Mouse (Mus musculus) MEL (cell line): ENCODE results near the gene Eif2b1. TPM values are rescaled to one million over a fixed set of nuclear protein-coding genes. Genes with fewer than 3 reads are reported as not detected.

ENCODE experiments used
- DNase-seq: peaks from one replicate; pipeline ENCODE4 v3.0.0; 2011; ENCODE audit warnings: low read depth, low spot score
- H3K27ac ChIP-seq: 2 replicates; pipeline ENCODE4 v1.5.1; 2012; ENCODE audit warnings: low read depth, mild to moderate bottlenecking, control low read depth, low read length, moderate library complexity; ENCODE audit not compliant: control insufficient read depth
- H3K27me3 ChIP-seq, 2 experiments: fragments of 150-350 bp in 1 of 2; sonication (generic) in 1 of 2; 2 replicates each; pipeline ENCODE4 v1.6.1; 2012; ENCODE audit warnings: low read length in 2 of 2, mild to moderate bottlenecking in 2 of 2, improper control_type of control experiment in 1 of 2, moderate library complexity in 1 of 2; ENCODE audit not compliant: insufficient read depth in 2 of 2, control insufficient read depth in 1 of 2
- H3K36me3 ChIP-seq, 2 experiments: 2 replicates each; pipeline ENCODE4 v1.6.1; 2012 to 2014; ENCODE audit warnings: low read length in 2 of 2, improper control_type of control experiment in 1 of 2, inconsistent platforms in 1 of 2, mild to moderate bottlenecking in 1 of 2; ENCODE audit not compliant: insufficient read depth in 2 of 2, control insufficient read depth in 1 of 2
- H3K4me1 ChIP-seq, 2 experiments: fragments of 150-350 bp in 1 of 2; sonication (generic) in 1 of 2; 2 replicates each; pipeline ENCODE4 v1.6.1; 2012; ENCODE audit warnings: low read length in 2 of 2, improper control_type of control experiment in 1 of 2, mild to moderate bottlenecking in 1 of 2; ENCODE audit not compliant: insufficient read depth in 2 of 2, control insufficient read depth in 1 of 2
- H3K4me3 ChIP-seq, 2 experiments: fragments of 150-350 bp in 1 of 2; sonication (generic) in 1 of 2; 2 replicates each; pipeline ENCODE4 v1.5.1; 2012; ENCODE audit warnings: low read depth in 2 of 2, low read length in 2 of 2, mild to moderate bottlenecking in 2 of 2, moderate library complexity in 2 of 2, control low read depth in 1 of 2, improper control_type of control experiment in 1 of 2; ENCODE audit not compliant: control insufficient read depth in 1 of 2, insufficient read depth in 1 of 2
- H3K79me2 ChIP-seq: 2 replicates; pipeline ENCODE4 v1.6.1; 2012; ENCODE audit warnings: mild to moderate bottlenecking, low read length, moderate library complexity; ENCODE audit not compliant: control insufficient read depth, poor library complexity, insufficient read depth
- H3K9ac ChIP-seq: 2 replicates; pipeline ENCODE4 v1.6.1; 2012; ENCODE audit warnings: low read depth, mild to moderate bottlenecking, control low read depth, low read length, moderate library complexity; ENCODE audit not compliant: control insufficient read depth, poor library complexity, severe bottlenecking
- H3K9me3 ChIP-seq: fragments of 150-350 bp; sonication (generic); replicated peaks from 2 replicates; pipeline ENCODE4 v1.6.1; 2012; ENCODE audit warnings: mild to moderate bottlenecking, low read length, improper control_type of control experiment, moderate library complexity; ENCODE audit not compliant: insufficient read depth
- BHLHE40 ChIP-seq: IDR thresholded peaks from 2 replicates; pipeline ENCODE4 v1.6.1; 2012; ENCODE audit warnings: low read depth, mild to moderate bottlenecking, inconsistent platforms, low read length, improper control_type of control experiment, borderline replicate concordance
- CHD2 ChIP-seq: IDR thresholded peaks from 2 replicates; pipeline ENCODE4 v1.6.1; 2011; ENCODE audit warnings: low read length, improper control_type of control experiment
- CTCF ChIP-seq, 3 experiments: IDR thresholded peaks in 2 of 3; conservative IDR thresholded peaks in 1 of 3; 2 replicates each; pipeline ENCODE4 v1.5.1; 2011 to 2012; ENCODE audit warnings: low read length in 3 of 3, low read depth in 2 of 3, mild to moderate bottlenecking in 2 of 3, improper control_type of control experiment in 1 of 3, inconsistent platforms in 1 of 3, mixed read lengths in 1 of 3, moderate library complexity in 1 of 3; ENCODE audit not compliant: control insufficient read depth in 1 of 3, insufficient read depth in 1 of 3, poor library complexity in 1 of 3, severe bottlenecking in 1 of 3
- E2F4 ChIP-seq: IDR thresholded peaks from 2 replicates; pipeline ENCODE4 v1.6.1; 2011; ENCODE audit warnings: low read depth, low read length, improper control_type of control experiment, borderline replicate concordance
- EP300 ChIP-seq, 2 experiments: IDR thresholded peaks; 2 replicates each; pipeline ENCODE4 v1.6.1; 2011; ENCODE audit warnings: improper control_type of control experiment in 2 of 2, low read length in 2 of 2, low read depth in 1 of 2, mild to moderate bottlenecking in 1 of 2
- ETS1 ChIP-seq: IDR thresholded peaks from 2 replicates; pipeline ENCODE4 v1.6.1; 2012; ENCODE audit warnings: low read depth, mild to moderate bottlenecking, inconsistent platforms, low read length, improper control_type of control experiment, moderate library complexity
- GABPA ChIP-seq: IDR thresholded peaks from 2 replicates; pipeline ENCODE4 v1.6.1; 2012; ENCODE audit warnings: low read depth, mild to moderate bottlenecking, inconsistent platforms, low read length, improper control_type of control experiment, moderate library complexity
- GATA1 ChIP-seq: IDR thresholded peaks from 2 replicates; pipeline ENCODE4 v1.6.1; 2011; ENCODE audit warnings: low read depth, low read length, improper control_type of control experiment
- JUND ChIP-seq: IDR thresholded peaks from 2 replicates; pipeline ENCODE4 v1.6.1; 2011; ENCODE audit warnings: low read depth, mild to moderate bottlenecking, improper control_type of control experiment, low read length
- KAT2A ChIP-seq: conservative IDR thresholded peaks from 2 replicates; pipeline ENCODE4 v1.6.1; 2012; ENCODE audit warnings: low read depth, low read length, improper control_type of control experiment, inconsistent platforms
- MAFK ChIP-seq: IDR thresholded peaks from 2 replicates; pipeline ENCODE4 v1.6.1; 2011; ENCODE audit warnings: low read depth, mild to moderate bottlenecking, low read length, improper control_type of control experiment, borderline replicate concordance
- MAX ChIP-seq: IDR thresholded peaks from 2 replicates; pipeline ENCODE4 v1.6.1; 2011; ENCODE audit warnings: low read length, improper control_type of control experiment
- MAZ ChIP-seq: IDR thresholded peaks from 2 replicates; pipeline ENCODE4 v1.6.1; 2012; ENCODE audit warnings: low read depth, mild to moderate bottlenecking, inconsistent platforms, low read length, improper control_type of control experiment
- MEF2A ChIP-seq: IDR thresholded peaks from 2 replicates; pipeline ENCODE4 v1.6.1; 2014; ENCODE audit warnings: low read depth, mild to moderate bottlenecking, inconsistent platforms, low read length, improper control_type of control experiment; ENCODE audit not compliant: poor library complexity, insufficient replicate concordance, severe bottlenecking; ENCODE audit errors: extremely low read depth
- MXI1 ChIP-seq: IDR thresholded peaks from 2 replicates; pipeline ENCODE4 v1.6.1; 2011; ENCODE audit warnings: mild to moderate bottlenecking, low read depth, low read length, improper control_type of control experiment
- MYB ChIP-seq: IDR thresholded peaks from 2 replicates; pipeline ENCODE4 v1.6.1; 2011; ENCODE audit warnings: mild to moderate bottlenecking, low read depth, low read length, improper control_type of control experiment
- MYC ChIP-seq: IDR thresholded peaks from 2 replicates; pipeline ENCODE4 v1.6.1; 2011; ENCODE audit warnings: low read depth, mild to moderate bottlenecking, low read length, improper control_type of control experiment, moderate library complexity
- NRF1 ChIP-seq: IDR thresholded peaks from 2 replicates; pipeline ENCODE4 v1.6.1; 2014; ENCODE audit warnings: low read depth, mild to moderate bottlenecking, inconsistent platforms, low read length, improper control_type of control experiment, moderate library complexity; ENCODE audit not compliant: poor library complexity, insufficient read depth, severe bottlenecking
- POLR2AphosphoS2 ChIP-seq: IDR thresholded peaks from 2 replicates; pipeline ENCODE4 v1.6.1; 2011; ENCODE audit warnings: low read length, improper control_type of control experiment
- RAD21 ChIP-seq: IDR thresholded peaks from 2 replicates; pipeline ENCODE4 v1.6.1; 2011; ENCODE audit warnings: mild to moderate bottlenecking, low read depth, low read length, improper control_type of control experiment
- RCOR1 ChIP-seq: IDR thresholded peaks from 2 replicates; pipeline ENCODE4 v1.6.1; 2012; ENCODE audit warnings: low read depth, mild to moderate bottlenecking, inconsistent platforms, low read length, improper control_type of control experiment
- SIN3A ChIP-seq: IDR thresholded peaks from 2 replicates; pipeline ENCODE4 v1.6.1; 2012; ENCODE audit warnings: low read length, improper control_type of control experiment, inconsistent platforms
- SMC3 ChIP-seq: IDR thresholded peaks from 2 replicates; pipeline ENCODE4 v1.6.1; 2011; ENCODE audit warnings: low read depth, low read length, improper control_type of control experiment
- TAL1 ChIP-seq: IDR thresholded peaks from 2 replicates; pipeline ENCODE4 v1.6.1; 2012; ENCODE audit warnings: mild to moderate bottlenecking, inconsistent platforms, low read length, moderate library complexity, mixed read lengths
- TBP ChIP-seq: IDR thresholded peaks from 2 replicates; pipeline ENCODE4 v1.8.0; 2011; ENCODE audit warnings: low read depth, low read length, improper control_type of control experiment
- TCF12 ChIP-seq: IDR thresholded peaks from 2 replicates; pipeline ENCODE4 v1.6.1; 2014; ENCODE audit warnings: low read depth, mild to moderate bottlenecking, inconsistent platforms, low read length, improper control_type of control experiment, moderate library complexity
- UBTF ChIP-seq: IDR thresholded peaks from 2 replicates; pipeline ENCODE4 v1.6.1; 2012; ENCODE audit warnings: low read depth, mild to moderate bottlenecking, inconsistent platforms, low read length, improper control_type of control experiment, moderate library complexity, borderline replicate concordance; ENCODE audit not compliant: insufficient read depth
- USF2 ChIP-seq, 2 experiments: IDR thresholded peaks; 2 replicates each; pipeline ENCODE4 v1.6.1; 2011 to 2012; ENCODE audit warnings: improper control_type of control experiment in 2 of 2, low read length in 2 of 2, borderline replicate concordance in 1 of 2, inconsistent platforms in 1 of 2, low read depth in 1 of 2, mild to moderate bottlenecking in 1 of 2; ENCODE audit not compliant: insufficient read depth in 1 of 2
- ZC3H11A ChIP-seq: IDR thresholded peaks from 2 replicates; pipeline ENCODE4 v1.6.1; 2012; ENCODE audit warnings: low read depth, mild to moderate bottlenecking, inconsistent platforms, low read length, improper control_type of control experiment
- ZKSCAN1 ChIP-seq: IDR thresholded peaks from 2 replicates; pipeline ENCODE4 v1.6.1; 2012; ENCODE audit warnings: low read depth, mild to moderate bottlenecking, inconsistent platforms, low read length, improper control_type of control experiment, moderate library complexity
- ZMIZ1 ChIP-seq: IDR thresholded peaks from 2 replicates; pipeline ENCODE4 v1.6.1; 2012; ENCODE audit warnings: low read depth, mild to moderate bottlenecking, inconsistent platforms, low read length, improper control_type of control experiment, moderate library complexity
- ZNF384 ChIP-seq: IDR thresholded peaks from 2 replicates; pipeline ENCODE4 v1.6.1; 2012; ENCODE audit warnings: low read depth, mild to moderate bottlenecking, inconsistent platforms, low read length, improper control_type of control experiment
- polyA plus RNA-seq, 2 experiments: library from polyadenylated mRNA; stranded (reverse) in 1 of 2; unstranded in 1 of 2; fragments of >175 nt in 1 of 2; fragments of >200 nt in 1 of 2; gene quantifications; 2 replicates each; pipeline versions ENCODE4 v1.2.1 to v1.2.4; 2012; ENCODE audit warnings: low replicate concordance in 2 of 2, low read depth in 1 of 2; ENCODE audit not compliant: insufficient read length in 2 of 2, insufficient read depth in 1 of 2, missing spikeins in 1 of 2
- total RNA-seq: library from RNA; depleted of rRNA; stranded (reverse); fragments of 300-350 nt; gene quantifications from 2 replicates; pipeline ENCODE4 v1.2.3, GENCODE M21; 2012

The Eif2b1 gene
- total and polyA plus RNA-seq, 3 experiments = 119 to 599 (median 126) TPM

DNA sequence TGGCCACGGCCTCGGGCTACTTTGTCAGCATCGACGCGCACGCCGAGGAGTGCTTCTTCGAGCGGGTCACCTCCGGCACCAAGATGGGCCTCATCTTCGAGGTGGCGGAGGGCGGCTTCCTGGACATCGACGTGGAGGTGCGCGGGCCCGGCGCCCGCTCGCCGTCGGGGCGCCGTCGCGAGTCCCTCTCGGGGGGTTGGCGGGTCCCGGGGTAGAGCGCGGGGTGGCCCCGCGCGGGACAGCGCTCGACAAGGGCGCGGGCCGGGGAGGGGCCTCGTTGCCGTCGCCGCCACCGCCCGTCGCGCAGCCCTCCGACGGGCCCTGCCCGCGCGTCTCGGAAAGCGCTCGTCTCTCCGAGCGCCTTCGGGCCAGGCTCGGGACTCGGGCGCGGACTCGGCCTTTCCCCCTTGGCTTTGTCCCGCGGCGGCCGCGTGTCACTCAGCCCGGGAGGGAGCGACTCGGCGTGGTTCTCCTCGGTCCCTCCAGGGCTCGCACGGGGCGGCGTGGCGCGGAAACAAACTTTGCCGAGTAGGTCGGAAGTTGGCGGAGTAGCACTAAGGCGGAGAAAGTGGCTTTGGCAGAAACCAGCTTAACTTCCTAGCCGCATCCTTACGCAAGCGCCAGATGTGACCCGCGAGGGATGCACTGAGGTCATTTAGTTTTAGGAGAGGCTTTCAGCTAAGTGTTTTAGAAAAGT lies 37.9 kb downstream of the Eif2b1 start (continued):
- TF ChIP-seq SIN3A (peak; percentile 47; the same call in 1 of the 2 replicates), TAL1 (no peak), MAZ (no peak)
- TF ChIP-seq, all 39 proteins: peak for 8

DNA sequence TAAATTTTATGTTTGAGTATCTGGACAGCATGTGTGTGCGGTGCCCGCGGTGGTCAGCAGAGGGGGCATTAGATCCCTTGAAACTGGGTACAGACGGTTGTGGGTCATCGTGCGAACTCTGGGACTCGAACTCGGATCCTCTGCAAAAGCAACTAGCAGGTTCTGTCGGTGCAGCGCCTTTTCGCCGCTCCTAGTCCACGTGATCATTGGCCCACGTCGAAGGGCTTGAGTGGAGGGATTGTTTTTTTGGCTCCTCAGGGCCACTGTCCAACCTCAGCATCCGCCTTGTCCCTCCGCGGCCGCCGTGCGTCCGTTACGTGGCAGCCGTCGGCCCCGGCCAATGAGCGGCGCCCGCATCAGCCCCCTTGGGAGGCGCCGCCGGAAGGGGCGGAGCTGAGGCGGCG lies 38.5 kb downstream of the Eif2b1 start, which contains the start of gene Tmed2:
Gene Tmed2, plus strand, starts transcription at position 313 of the 404 bp plus-strand sequence.
- Histone ChIP-seq H3K79me2 (peaks cover 35% of the 10 kb centered on the region), H3K4me1 (peaks cover 5 to 11% of the 10 kb centered on the region in 2 experiments), H3K27me3 (no peaks in the 10 kb centered on the region), H3K9me3 (no peaks in the 10 kb centered on the region), H3K9ac (peak within 1 kb of the TSS; percentile 91), H3K36me3 (peaks cover 12 to 15% of the 10 kb centered on the region in 2 experiments), H3K27ac (peak within 1 kb of the TSS; percentile 50), H3K4me3 (peak within 1 kb of the TSS; percentile 87 to 91)
- peak; percentile 98 for DNase-seq
- TF ChIP-seq RCOR1 (0 out of 2 replicates have a peak, but pooled peaks have one; percentile 14), ZNF384 (peak; percentile 46; the same call in 1 of the 2 replicates), TAL1 (no peak), TBP (peak; percentile 87), CHD2 (no peak), ZMIZ1 (no peak), TCF12 (0 out of 2 replicates have a peak, but pooled peaks have one; percentile 52), EP300 (IDR thresholded peaks at IDR 0.05; ENCODE audit: low read depth in 1 of 2, low read length in 2 of 2) (peak in 1 of 2 experiments; percentile 50; a peak in 1 of 4 replicates), MEF2A (no peak), ZC3H11A (peak; percentile 32; the same call in 1 of the 2 replicates), MAZ (peak; percentile 91), MYC (peak; percentile 94), MAFK (0 out of 2 replicates have a peak, but pooled peaks have one; percentile 29), ETS1 (peak; percentile 48; the same call in 1 of the 2 replicates), BHLHE40 (peak; percentile 62; the same call in 1 of the 2 replicates), POLR2AphosphoS2 (no peak), SIN3A (peak; percentile 97), SMC3 (peak; percentile 19; the same call in 1 of the 2 replicates), UBTF (no peak), KAT2A (peak; percentile 82; the same call in 1 of the 2 replicates), JUND (no peak), NRF1 (peak; percentile 41; the same call in 1 of the 2 replicates), USF2 (IDR thresholded peaks at IDR 0.05; ENCODE audit: borderline replicate concordance in 1 of 2, insufficient read depth in 1 of 2, low read depth in 1 of 2, low read length in 2 of 2) (peak; percentile 13 to 78; a peak in 2 of 4 replicates), RAD21 (no peak; the same call in 1 of the 2 replicates), E2F4 (no peak), GATA1 (no peak), GABPA (peak; percentile 35; the same call in 1 of the 2 replicates), ZKSCAN1 (no peak), CTCF (IDR thresholded peaks at IDR 0.05 in 2 of 3, conservative IDR thresholded peaks at IDR 0.05 in 1 of 3; ENCODE audit: control insufficient read depth in 1 of 3, insufficient read depth in 1 of 3, low read depth in 2 of 3, low read length in 3 of 3, poor library complexity in 1 of 3, severe bottlenecking in 1 of 3) (peak in 2 of 3 experiments; percentile 29 to 34; a peak in 3 of 6 replicates), MXI1 (peak; percentile 86), MAX (peak; percentile 97), MYB (peak; percentile 63)
